Mouse (Mus musculus) myocyte (in vitro differentiated cells): ENCODE measurements around the gene Fto. TPM values are rescaled to one million over a fixed set of nuclear protein-coding genes. Genes with fewer than 3 reads are reported as not detected.

ENCODE experiments used
- H3K27me3 ChIP-seq: one replicate; pipeline ENCODE4 v1.6.1; 2011; ENCODE audit not compliant: control insufficient read depth, insufficient read depth, insufficient read length
- H3K36me3 ChIP-seq: one replicate; pipeline ENCODE4 v1.6.1; 2011; ENCODE audit not compliant: control insufficient read depth, insufficient read depth
- H3K4me2 ChIP-seq: one replicate; pipeline ENCODE4 v1.6.1; 2011; ENCODE audit warnings: low read depth, control low read depth
- H3K4me3 ChIP-seq: one replicate; pipeline ENCODE4 v1.5.1; 2011; ENCODE audit warnings: mild to moderate bottlenecking, control low read depth, moderate library complexity
- H3K79me2 ChIP-seq: one replicate; pipeline ENCODE4 v1.6.1; 2011; ENCODE audit not compliant: control insufficient read depth, insufficient read depth
- H3ac ChIP-seq: one replicate; pipeline ENCODE4 v1.6.1; 2011; ENCODE audit not compliant: control insufficient read depth, insufficient read length
- CEBPB ChIP-seq: IDR thresholded peaks from 2 replicates; pipeline ENCODE4 v1.6.1; 2011; ENCODE audit warnings: mild to moderate bottlenecking, moderate library complexity; ENCODE audit not compliant: poor library complexity, insufficient read depth, severe bottlenecking
- E2F4 ChIP-seq: IDR thresholded peaks from one replicate; pipeline ENCODE4 v1.6.1; 2011; ENCODE audit warnings: mild to moderate bottlenecking, control low read depth, moderate library complexity; ENCODE audit not compliant: insufficient read depth
- MAX ChIP-seq: IDR thresholded peaks from one replicate; pipeline ENCODE4 v1.6.1; 2011; ENCODE audit warnings: low read depth, mild to moderate bottlenecking, control low read depth
- MYOD1 ChIP-seq, 3 experiments: IDR thresholded peaks; one replicate each; pipeline ENCODE4 v1.6.1; 2011; ENCODE audit warnings: control low read depth in 2 of 3, low read depth in 2 of 3, mild to moderate bottlenecking in 2 of 3, moderate library complexity in 1 of 3; ENCODE audit not compliant: insufficient read length in 2 of 3, control insufficient read depth in 1 of 3
- MYOG ChIP-seq, 3 experiments: IDR thresholded peaks; one replicate each; pipeline ENCODE4 v1.6.1; 2011; ENCODE audit warnings: control low read depth in 2 of 3, low read depth in 2 of 3, mild to moderate bottlenecking in 2 of 3; ENCODE audit not compliant: insufficient read length in 2 of 3, control insufficient read depth in 1 of 3, insufficient read depth in 1 of 3
- POLR2A ChIP-seq: IDR thresholded peaks from one replicate; pipeline ENCODE4 v1.6.1; 2011; ENCODE audit warnings: low read depth, mild to moderate bottlenecking, control low read depth, moderate library complexity; ENCODE audit not compliant: insufficient read length
- POLR2AphosphoS2 ChIP-seq: IDR thresholded peaks from one replicate; pipeline ENCODE4 v1.6.1; 2011; ENCODE audit warnings: low read depth, control low read depth; ENCODE audit not compliant: insufficient read length
- REST ChIP-seq: IDR thresholded peaks from one replicate; pipeline ENCODE4 v1.6.1; 2011; ENCODE audit warnings: mild to moderate bottlenecking, control low read depth, moderate library complexity; ENCODE audit not compliant: insufficient read depth, insufficient read length
- SRF ChIP-seq: IDR thresholded peaks from one replicate; pipeline ENCODE4 v1.6.1; 2011; ENCODE audit warnings: low read depth; ENCODE audit not compliant: control insufficient read depth, insufficient read length
- TCF12 ChIP-seq: IDR thresholded peaks from one replicate; pipeline ENCODE4 v1.6.1; 2011; ENCODE audit warnings: mild to moderate bottlenecking, control low read depth; ENCODE audit not compliant: poor library complexity, insufficient read depth, severe bottlenecking
- TCF3 ChIP-seq: IDR thresholded peaks from one replicate; pipeline ENCODE4 v1.6.1; 2011; ENCODE audit warnings: low read depth, control low read depth; ENCODE audit not compliant: insufficient read length
- USF1 ChIP-seq: IDR thresholded peaks from one replicate; pipeline ENCODE4 v1.6.1; 2011; ENCODE audit warnings: low read depth, mild to moderate bottlenecking, control low read depth, moderate library complexity
- polyA plus RNA-seq: library from polyadenylated mRNA; unstranded; fragments of >200 nt; fragmentation: generic; extraction: Trizol; gene quantifications from one replicate; pipeline ENCODE4 v1.2.1, GENCODE M21; 2012; ENCODE audit warnings: missing spikeins

Gene Fto
- polyA plus RNA-seq, 1 experiment, result 74.1 TPM

DNA sequence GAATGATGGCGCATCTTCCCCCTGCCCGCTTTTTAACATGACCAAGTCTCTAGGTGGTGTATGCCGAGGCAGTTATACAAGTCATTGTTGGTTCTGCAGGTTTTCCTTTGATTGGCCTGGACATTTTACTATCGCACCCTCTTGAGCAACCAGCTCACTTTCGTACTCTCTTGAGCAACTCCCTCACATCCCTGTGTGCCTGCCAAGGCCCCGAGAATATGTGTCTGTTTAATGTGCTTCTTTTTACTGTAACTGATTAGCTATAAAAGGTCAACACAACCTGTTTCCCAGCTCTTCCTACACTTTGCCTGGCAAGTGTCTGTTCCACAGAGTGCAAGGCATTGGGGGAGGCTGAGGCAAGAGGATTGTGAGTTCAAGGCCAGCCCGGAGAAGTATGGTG, 401.4 kb downstream of the Fto start:
- Histone ChIP-seq H3K4me2 (no peak overlapping the region), H3K4me3 (no peak overlapping the region), H3K27me3 (no peaks in the 10 kb centered on the region), H3K36me3 (no peaks in the 10 kb centered on the region), H3ac (no peak overlapping the region), H3K79me2 (no peaks in the 10 kb centered on the region)
- TF ChIP-seq SRF, result no peak
- TF ChIP-seq MAX, result no peak
- no peak for TF ChIP-seq MYOG (IDR thresholded peaks at IDR 0.05; ENCODE audit: control insufficient read depth in 1 of 3, insufficient read depth in 1 of 3, insufficient read length in 2 of 3, low read depth in 2 of 3)
- TF ChIP-seq TCF3, result no peak
- TF ChIP-seq TCF12, result no peak
- no peak for TF ChIP-seq REST
- no peak for TF ChIP-seq POLR2AphosphoS2
- TF ChIP-seq MYOD1 (IDR thresholded peaks at IDR 0.05; ENCODE audit: control insufficient read depth in 1 of 3, insufficient read length in 2 of 3, low read depth in 2 of 3), result no peak

- Histone ChIP-seq H3K79me2 (no peaks in the 10 kb centered on the region), H3K4me2 (no peak overlapping the region), H3K36me3 (no peaks in the 10 kb centered on the region), H3K27me3 (no peaks in the 10 kb centered on the region), H3K4me3 (no peak overlapping the region), H3ac (no peak overlapping the region)
- no peak for TF ChIP-seq REST
- no peak for TF ChIP-seq SRF
- no peak for TF ChIP-seq MAX
- no peak for TF ChIP-seq TCF3
- no peak for TF ChIP-seq MYOG (IDR thresholded peaks at IDR 0.05; ENCODE audit: control insufficient read depth in 1 of 3, insufficient read depth in 1 of 3, insufficient read length in 2 of 3, low read depth in 2 of 3)
- TF ChIP-seq USF1, result no peak
- no peak for TF ChIP-seq TCF12
- no peak for TF ChIP-seq CEBPB
- no peak for TF ChIP-seq MYOD1 (IDR thresholded peaks at IDR 0.05; ENCODE audit: control insufficient read depth in 1 of 3, insufficient read length in 2 of 3, low read depth in 2 of 3)
- TF ChIP-seq E2F4, result no peak
- TF ChIP-seq POLR2AphosphoS2, result no peak
- no peak for TF ChIP-seq POLR2A
These were observed 402.2 kb downstream of the Fto start for GRCm38 (mm10) chr8:91715387-91716085.

Other genes with a start within 250 kb of the Fto start
- 7.6 TPM for gene Rbl2, start 243.5 kb upstream of the Fto start, polyA plus RNA-seq
- 25.5 TPM for gene Aktip, start 113.5 kb upstream of the Fto start, polyA plus RNA-seq
- gene Rpgrip1l, start 263 bp upstream of the Fto start, polyA plus RNA-seq, result 2.1 TPM